Mouse (Mus musculus): ENCODE data around the gene Hic1. TPM values are rescaled to one million over a fixed set of nuclear protein-coding genes. Genes with fewer than 3 reads are reported as not detected.
A peak's percentile ranks its signal among the peaks of the same experiment; 100 is the strongest.

The Hic1 gene
- polyA plus RNA-seq, 1 experiment from 2014 or later: 2.8 TPM

GRCm38 (mm10) chr11:75152603-75153557 is 16.4 kb downstream of the Hic1 start:
- 81% methylated on average over 18 of the region's 18 CpGs for WGBS
- no peak for ATAC-seq (replicated peaks)
- Histone ChIP-seq H3K27ac (no peak overlapping the region), H3K4me3 (no peak overlapping the region), H3K36me3 (replicated peaks) (peaks cover 12% of the 10 kb centered on the region; the same call in 1 of the 2 replicates), H3K9ac (no peak overlapping the region), H3K4me2 (no peak overlapping the region), H3K9me3 (no peaks in the 10 kb centered on the region), H3K27me3 (replicated peaks) (no peaks in the 10 kb centered on the region), H3K4me1 (peaks cover 4% of the 10 kb centered on the region)

GRCm38 (mm10) chr11:75150346-75150745 is 19.0 kb downstream of the Hic1 start:
- Histone ChIP-seq H3K4me3 (no peak overlapping the region), H3K36me3 (replicated peaks) (peaks cover 12% of the 10 kb centered on the region; the same call in 1 of the 2 replicates), H3K27ac (no peak overlapping the region), H3K9me3 (no peaks in the 10 kb centered on the region), H3K27me3 (replicated peaks) (no peaks in the 10 kb centered on the region), H3K9ac (no peak overlapping the region), H3K4me2 (no peak overlapping the region), H3K4me1 (peaks cover 16% of the 10 kb centered on the region)
- WGBS: 88% methylated on average over 1 of the region's 1 CpGs
- ATAC-seq (replicated peaks): no peak

- Histone ChIP-seq H3K4me1 (peaks cover 16% of the 10 kb centered on the region), H3K9ac (no peak overlapping the region), H3K9me3 (no peaks in the 10 kb centered on the region), H3K4me3 (no peak overlapping the region), H3K36me3 (replicated peaks) (peaks cover 20% of the 10 kb centered on the region; the same call in 1 of the 2 replicates), H3K4me2 (no peak overlapping the region), H3K27ac (peak overlapping the region; percentile 78; the same call in 1 of the 2 replicates), H3K27me3 (replicated peaks) (no peaks in the 10 kb centered on the region)
- 94% methylated on average over 11 of the region's 11 CpGs for WGBS
- ATAC-seq (replicated peaks): no peak
Observed at GRCm38 (mm10) chr11:75148332-75149035, 20.8 kb downstream of the Hic1 start.

GRCm38 (mm10) chr11:75147846-75148168 is 21.5 kb downstream of the Hic1 start:
- H3K4me1 ChIP-seq: peaks cover 16% of the 10 kb centered on the region
- no peak overlapping the region for H3K4me2 ChIP-seq
- peaks cover 20% of the 10 kb centered on the region; the same call in 1 of the 2 replicates for H3K36me3 ChIP-seq (replicated peaks)
- no peak overlapping the region for H3K9ac ChIP-seq
- 57% methylated on average over 3 of the region's 3 CpGs for WGBS
- H3K4me3 ChIP-seq: no peak overlapping the region
- peak overlapping the region; percentile 78 for H3K27ac ChIP-seq
- ATAC-seq (replicated peaks): 0 out of 2 replicates have a peak, but pooled peaks have one; percentile 24
- no peaks in the 10 kb centered on the region for H3K27me3 ChIP-seq (replicated peaks)
- H3K9me3 ChIP-seq: no peaks in the 10 kb centered on the region

- Histone ChIP-seq H3K4me1 (peaks cover 16% of the 10 kb centered on the region), H3K9me3 (no peaks in the 10 kb centered on the region), H3K27ac (peak overlapping the region; percentile 78), H3K36me3 (replicated peaks) (peaks cover 20% of the 10 kb centered on the region; the same call in 1 of the 2 replicates), H3K4me3 (no peak overlapping the region), H3K9ac (no peak overlapping the region), H3K27me3 (replicated peaks) (no peaks in the 10 kb centered on the region), H3K4me2 (no peak overlapping the region)
- ATAC-seq (replicated peaks): peak; percentile 71; the same call in 1 of the 2 replicates
- 42% methylated on average over 11 of the region's 11 CpGs for WGBS
Observed at GRCm38 (mm10) chr11:75147106-75147845, 22.0 kb downstream of the Hic1 start.

GRCm38 (mm10) chr11:75145841-75146240 is 23.5 kb downstream of the Hic1 start:
- H3K27ac ChIP-seq: no peak overlapping the region
- no peak overlapping the region for H3K4me3 ChIP-seq
- H3K9ac ChIP-seq: no peak overlapping the region
- ATAC-seq (replicated peaks): no peak
- H3K36me3 ChIP-seq (replicated peaks): peaks cover 18% of the 10 kb centered on the region; the same call in 1 of the 2 replicates
- H3K4me2 ChIP-seq: no peak overlapping the region
- no peaks in the 10 kb centered on the region for H3K27me3 ChIP-seq (replicated peaks)
- H3K9me3 ChIP-seq: no peaks in the 10 kb centered on the region
- peaks cover 16% of the 10 kb centered on the region for H3K4me1 ChIP-seq
- 95% methylated on average over 2 of the region's 2 CpGs for WGBS

GRCm38 (mm10) chr11:75142749-75143148 is 26.6 kb downstream of the Hic1 start:
- Histone ChIP-seq H3K4me1 (peaks cover 11% of the 10 kb centered on the region), H3K4me3 (no peak overlapping the region), H3K4me2 (no peak overlapping the region), H3K27me3 (replicated peaks) (no peaks in the 10 kb centered on the region), H3K36me3 (replicated peaks) (peaks cover 8% of the 10 kb centered on the region; the same call in 1 of the 2 replicates), H3K9ac (no peak overlapping the region), H3K27ac (no peak overlapping the region), H3K9me3 (no peaks in the 10 kb centered on the region)
- no peak for ATAC-seq (replicated peaks)
- 89% methylated on average over 4 of the region's 4 CpGs for WGBS

- no peak for ATAC-seq (replicated peaks)
- H3K4me2 ChIP-seq: no peak overlapping the region
- H3K36me3 ChIP-seq (replicated peaks): peaks cover 8% of the 10 kb centered on the region; the same call in 1 of the 2 replicates
- no peak overlapping the region for H3K9ac ChIP-seq
- H3K27ac ChIP-seq: no peak overlapping the region
- H3K27me3 ChIP-seq (replicated peaks): no peaks in the 10 kb centered on the region
- peaks cover 2% of the 10 kb centered on the region; the same call in 1 of the 2 replicates for H3K4me1 ChIP-seq
- H3K9me3 ChIP-seq: no peaks in the 10 kb centered on the region
- H3K4me3 ChIP-seq: no peak overlapping the region
- 69% methylated on average over 1 of the region's 1 CpGs for WGBS
Observed at GRCm38 (mm10) chr11:75141913-75142312, 27.4 kb downstream of the Hic1 start.

- Histone ChIP-seq H3K27me3 (replicated peaks) (no peaks in the 10 kb centered on the region), H3K27ac (no peak overlapping the region), H3K4me2 (no peak overlapping the region), H3K4me1 (no peaks in the 10 kb centered on the region), H3K4me3 (no peak overlapping the region), H3K36me3 (replicated peaks) (peaks cover 8% of the 10 kb centered on the region; the same call in 1 of the 2 replicates), H3K9me3 (no peaks in the 10 kb centered on the region), H3K9ac (no peak overlapping the region)
- no peak for ATAC-seq (replicated peaks)
- WGBS: 73% methylated on average over 3 of the region's 3 CpGs
Observed at GRCm38 (mm10) chr11:75141038-75141437, 28.3 kb downstream of the Hic1 start.

- H3K4me2 ChIP-seq: no peak overlapping the region
- H3K4me1 ChIP-seq: no peaks in the 10 kb centered on the region
- H3K27me3 ChIP-seq (replicated peaks): no peaks in the 10 kb centered on the region
- 87% methylated on average over 5 of the region's 5 CpGs for WGBS
- H3K9me3 ChIP-seq: no peaks in the 10 kb centered on the region
- H3K36me3 ChIP-seq (replicated peaks): peaks cover 8% of the 10 kb centered on the region; the same call in 1 of the 2 replicates
- no peak for ATAC-seq (replicated peaks)
- no peak overlapping the region for H3K27ac ChIP-seq
- H3K9ac ChIP-seq: no peak overlapping the region
- no peak overlapping the region for H3K4me3 ChIP-seq
Observed at GRCm38 (mm10) chr11:75140431-75140830, 28.9 kb downstream of the Hic1 start.

GRCm38 (mm10) chr11:75139122-75139963 is 30.0 kb downstream of the Hic1 start:
- no peaks in the 10 kb centered on the region for H3K27me3 ChIP-seq (replicated peaks)
- no peaks in the 10 kb centered on the region for H3K9me3 ChIP-seq
- no peak for ATAC-seq (replicated peaks)
- H3K9ac ChIP-seq: no peak overlapping the region
- WGBS: 61% methylated on average over 11 of the region's 11 CpGs
- 0 out of 2 replicates have a peak overlapping the region, but pooled peaks have one; percentile 31 for H3K27ac ChIP-seq
- 0 out of 2 replicates have a peak, but pooled peaks cover 5% of the 10 kb centered on the region for H3K36me3 ChIP-seq (replicated peaks)
- peaks cover 3% of the 10 kb centered on the region; the same call in 1 of the 2 replicates for H3K4me1 ChIP-seq
- H3K4me3 ChIP-seq: no peak overlapping the region
- H3K4me2 ChIP-seq: no peak overlapping the region
